Mouse (Mus musculus): Measurements from ENCODE around the gene Olfr518. TPM values are rescaled to one million over a fixed set of nuclear protein-coding genes. Genes with fewer than 3 reads are reported as not detected.
A peak's percentile ranks its signal among the peaks of the same experiment; 100 is the strongest.

The Olfr518 gene
- not detected in 2 replicates for polyA plus RNA-seq (2015; fragmentation: Nextera tagmentation; extraction: Ambion mirVana)

DNA sequence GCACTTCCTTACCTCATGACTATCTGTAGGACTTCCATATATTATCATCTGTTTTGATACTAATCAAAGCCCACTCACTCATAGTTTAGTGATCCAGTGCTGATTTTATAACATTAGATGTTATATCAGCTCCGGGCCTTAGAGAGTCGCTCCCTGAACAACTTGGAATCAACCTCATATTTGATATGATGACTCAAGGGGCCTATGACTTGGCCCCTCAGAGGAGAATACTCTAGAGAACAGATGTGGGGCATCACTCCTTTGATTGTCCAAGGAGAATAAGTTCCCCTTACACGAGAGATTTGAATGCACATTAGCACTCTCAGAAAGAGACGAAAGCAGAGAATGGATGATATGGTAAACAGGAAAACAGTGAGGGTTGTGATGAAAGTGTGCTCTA, at the start of gene Olfr518:
Gene Olfr518 (minus strand): TSS at position 101 of the 400 bp plus-strand sequence.
- no peak within 1 kb of the TSS for H3K27ac ChIP-seq
- 69% methylated on average over 4 of the region's 4 CpGs for WGBS
- no peak for ATAC-seq (ENCODE audit: borderline replicate concordance, extremely low read depth, low FRiP score, low TSS enrichment)
- no peaks in the 10 kb centered on the region for H3K9me3 ChIP-seq
- no peaks in the 10 kb centered on the region for H3K4me1 ChIP-seq
- no peak within 1 kb of the TSS for H3K9ac ChIP-seq
- H3K36me3 ChIP-seq, result no peaks in the 10 kb centered on the region
- H3K4me2 ChIP-seq, result no peak within 1 kb of the TSS
- no peak within 1 kb of the TSS for H3K4me3 ChIP-seq
- H3K27me3 ChIP-seq, result no peaks in the 10 kb centered on the region

DNA sequence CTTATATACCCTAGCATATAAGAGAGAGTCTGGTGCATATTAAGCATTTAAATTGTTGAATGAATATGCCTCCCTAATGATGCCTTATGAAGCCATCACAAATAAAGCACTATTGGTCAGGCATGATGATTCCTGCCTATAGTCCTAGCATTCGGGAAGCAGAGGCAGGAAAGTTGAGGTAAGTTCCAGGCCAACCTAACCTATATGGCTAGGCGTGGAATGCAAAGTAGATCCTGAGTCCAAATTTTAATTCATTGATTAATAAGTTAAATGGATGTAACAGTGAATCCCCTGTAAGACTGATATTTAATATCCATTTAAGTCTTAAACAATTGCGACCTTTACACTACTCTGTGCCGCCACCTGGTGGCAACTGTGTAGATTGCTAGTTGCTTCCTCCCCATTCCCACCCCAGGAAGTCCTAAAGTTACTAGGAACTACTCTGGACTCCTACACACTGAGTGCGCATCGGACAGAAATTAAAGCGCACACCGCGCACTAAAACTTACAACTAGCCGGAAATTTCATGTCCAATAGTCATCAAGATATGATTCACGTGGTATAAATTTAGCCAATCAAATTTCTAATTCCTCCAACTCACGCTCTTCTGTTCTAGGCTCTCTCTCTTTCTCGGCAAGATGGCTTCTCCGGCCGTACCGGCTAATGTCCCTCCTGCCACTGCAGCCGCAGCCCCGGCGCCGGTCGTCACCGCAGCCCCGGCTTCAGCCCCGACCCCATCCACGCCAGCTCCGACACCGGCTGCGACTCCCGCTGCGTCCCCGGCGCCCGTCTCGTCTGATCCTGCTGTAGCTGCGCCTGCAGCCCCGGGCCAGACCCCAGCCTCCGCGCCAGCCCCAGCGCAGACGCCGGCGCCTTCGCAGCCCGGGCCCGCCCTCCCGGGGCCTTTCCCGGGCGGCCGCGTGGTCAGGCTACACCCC, 49.3 kb upstream of the Olfr518 start, which contains the start of gene Eif3f:
Gene Eif3f (plus strand): TSS at position 624 of the 938 bp plus-strand sequence.
- peak within 1 kb of the TSS; percentile 95 for H3K9ac ChIP-seq
- peak within 1 kb of the TSS; percentile 63 for H3K27ac ChIP-seq
- peaks cover 10% of the 10 kb centered on the region for H3K4me1 ChIP-seq
- H3K27me3 ChIP-seq, result no peaks in the 10 kb centered on the region
- H3K36me3 ChIP-seq, result peaks cover 18% of the 10 kb centered on the region
- peak within 1 kb of the TSS; percentile 89 for H3K4me3 ChIP-seq
- H3K9me3 ChIP-seq, result no peaks in the 10 kb centered on the region
- WGBS, result 2% methylated on average over 46 of the region's 50 CpGs
- ATAC-seq (ENCODE audit: borderline replicate concordance, extremely low read depth, low FRiP score, low TSS enrichment), result peak; percentile 95
- peak within 1 kb of the TSS; percentile 81 for H3K4me2 ChIP-seq

DNA sequence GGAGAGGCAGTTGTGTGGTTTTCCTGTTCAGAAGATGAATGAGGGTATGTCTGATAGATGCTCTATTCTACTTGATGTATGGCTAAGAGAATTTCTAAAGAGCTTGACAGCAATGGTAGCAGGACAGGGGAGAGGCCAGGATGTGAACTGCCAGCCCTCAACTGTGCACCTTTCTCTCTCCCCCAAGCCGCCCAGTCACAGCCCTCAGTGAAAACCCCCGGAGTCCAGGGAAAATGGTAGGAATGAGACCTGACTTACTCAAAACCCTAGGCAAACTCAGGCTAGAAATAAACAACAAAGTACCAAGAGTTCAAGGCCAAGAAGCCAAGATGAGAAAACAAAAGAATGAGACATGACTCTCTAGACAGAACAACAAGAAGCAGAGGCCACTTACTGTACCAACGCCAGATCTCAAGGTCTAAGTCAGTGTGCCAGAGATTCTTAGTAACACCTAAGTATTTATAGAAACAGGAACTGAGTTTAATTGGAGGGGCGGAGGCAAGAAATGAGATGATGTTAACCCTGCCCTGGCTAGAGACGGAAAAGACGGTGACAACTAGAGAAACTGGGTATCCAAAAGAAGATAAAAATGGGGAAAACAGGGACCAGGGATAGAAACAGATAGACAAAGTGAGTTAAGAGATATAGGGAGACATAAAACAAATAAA, 45.1 kb upstream of the Olfr518 start, which contains the start of gene Nlrp10:
Gene Nlrp10 (minus strand): TSS at position 453 of the 668 bp plus-strand sequence.
- Histone ChIP-seq H3K27ac (no peak within 1 kb of the TSS), H3K9ac (no peak within 1 kb of the TSS), H3K4me2 (no peak within 1 kb of the TSS), H3K27me3 (no peaks in the 10 kb centered on the region), H3K9me3 (no peaks in the 10 kb centered on the region), H3K4me1 (0 out of 2 replicates have a peak, but pooled peaks cover under 1% of the 10 kb centered on the region), H3K36me3 (no peaks in the 10 kb centered on the region), H3K4me3 (no peak within 1 kb of the TSS)
- no peak for ATAC-seq (ENCODE audit: borderline replicate concordance, extremely low read depth, low FRiP score, low TSS enrichment)
- WGBS, result 42% methylated on average over 6 of the region's 6 CpGs

DNA sequence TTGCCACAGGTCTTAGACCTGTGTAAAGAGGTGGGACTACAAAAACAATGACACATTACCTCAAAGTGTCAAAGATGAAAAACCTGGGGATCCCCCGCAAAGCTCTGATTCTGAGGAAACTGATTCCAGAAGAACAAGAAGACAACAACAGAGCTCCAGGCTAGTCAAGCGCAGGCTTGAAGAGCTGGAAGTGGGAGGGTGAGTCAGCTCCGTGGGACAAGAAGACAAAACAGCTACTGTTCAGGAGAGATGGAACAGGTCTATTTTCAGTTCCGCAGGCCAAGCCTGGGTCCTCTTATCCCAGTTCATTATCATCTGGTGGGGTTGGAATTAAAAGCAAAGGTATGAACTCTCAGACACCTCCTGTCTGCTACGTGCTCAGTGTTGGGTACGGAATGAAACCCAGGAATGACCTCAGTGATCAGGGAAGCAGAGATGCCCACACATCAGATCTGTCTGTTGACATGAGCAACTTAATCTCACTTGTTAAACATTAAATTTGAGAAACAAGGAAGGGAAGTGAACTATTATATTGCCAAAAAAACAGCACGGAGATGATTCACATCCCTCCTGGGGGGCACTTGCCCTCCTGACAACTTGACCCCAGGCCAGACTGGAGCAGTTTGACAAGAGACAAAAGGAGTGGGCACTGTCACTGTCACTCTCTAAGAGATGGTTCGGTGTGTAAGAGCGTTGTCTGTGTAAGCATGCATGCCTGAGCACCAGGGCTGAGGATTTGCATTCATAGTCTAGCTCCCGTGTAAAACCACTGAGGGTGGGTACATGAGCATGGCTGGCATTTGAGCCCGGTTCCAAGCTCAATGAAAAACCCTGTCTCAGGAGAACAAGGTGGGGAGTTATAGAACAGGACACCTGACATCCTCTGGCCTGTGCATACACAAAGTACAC, 43.7 kb upstream of the Olfr518 start:
- WGBS, result 71% methylated on average over 11 of the region's 11 CpGs
- Histone ChIP-seq H3K27ac (no peak overlapping the region), H3K4me3 (no peak overlapping the region), H3K4me1 (no peaks in the 10 kb centered on the region), H3K9ac (no peak overlapping the region), H3K27me3 (no peaks in the 10 kb centered on the region), H3K36me3 (no peaks in the 10 kb centered on the region), H3K4me2 (no peak overlapping the region), H3K9me3 (no peaks in the 10 kb centered on the region)
- ATAC-seq (ENCODE audit: borderline replicate concordance, extremely low read depth, low FRiP score, low TSS enrichment), result no peak

GRCm38 (mm10) chr7:108927043-108927442, 42.2 kb upstream of the Olfr518 start:
- no peaks in the 10 kb centered on the region for H3K4me1 ChIP-seq
- H3K36me3 ChIP-seq, result no peaks in the 10 kb centered on the region
- no peak overlapping the region for H3K4me2 ChIP-seq
- no peak overlapping the region for H3K4me3 ChIP-seq
- 63% methylated on average over 4 of the region's 4 CpGs for WGBS
- no peaks in the 10 kb centered on the region for H3K27me3 ChIP-seq
- H3K27ac ChIP-seq, result no peak overlapping the region
- H3K9me3 ChIP-seq, result no peaks in the 10 kb centered on the region
- ATAC-seq (ENCODE audit: borderline replicate concordance, extremely low read depth, low FRiP score, low TSS enrichment), result no peak
- no peak overlapping the region for H3K9ac ChIP-seq

DNA sequence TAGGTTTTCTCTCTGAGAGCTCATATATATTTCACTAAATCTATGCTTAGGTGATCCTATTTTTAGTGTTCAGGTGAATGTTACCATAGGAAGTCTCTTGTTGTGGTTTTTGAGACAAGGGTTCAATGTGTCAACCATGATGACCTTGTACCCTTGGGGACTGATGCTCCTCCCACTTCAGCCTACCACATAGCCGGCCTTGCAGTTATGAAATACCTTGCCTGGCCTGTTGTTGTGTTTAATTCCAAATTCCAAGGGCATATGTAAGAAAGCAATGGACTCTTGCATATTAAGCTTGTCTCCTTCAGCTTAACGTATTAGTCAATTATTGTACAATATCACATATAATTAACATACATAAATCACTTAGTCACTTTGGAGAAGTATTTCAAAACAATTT, 19.2 kb upstream of the Olfr518 start:
- H3K4me3 ChIP-seq, result no peak overlapping the region
- ATAC-seq (ENCODE audit: borderline replicate concordance, extremely low read depth, low FRiP score, low TSS enrichment), result no peak
- H3K4me2 ChIP-seq, result no peak overlapping the region
- H3K27me3 ChIP-seq, result no peaks in the 10 kb centered on the region
- H3K9ac ChIP-seq, result no peak overlapping the region
- no peaks in the 10 kb centered on the region for H3K36me3 ChIP-seq
- H3K27ac ChIP-seq, result no peak overlapping the region
- 64% methylated on average over 2 of the region's 2 CpGs for WGBS
- no peaks in the 10 kb centered on the region for H3K9me3 ChIP-seq
- no peaks in the 10 kb centered on the region for H3K4me1 ChIP-seq

DNA sequence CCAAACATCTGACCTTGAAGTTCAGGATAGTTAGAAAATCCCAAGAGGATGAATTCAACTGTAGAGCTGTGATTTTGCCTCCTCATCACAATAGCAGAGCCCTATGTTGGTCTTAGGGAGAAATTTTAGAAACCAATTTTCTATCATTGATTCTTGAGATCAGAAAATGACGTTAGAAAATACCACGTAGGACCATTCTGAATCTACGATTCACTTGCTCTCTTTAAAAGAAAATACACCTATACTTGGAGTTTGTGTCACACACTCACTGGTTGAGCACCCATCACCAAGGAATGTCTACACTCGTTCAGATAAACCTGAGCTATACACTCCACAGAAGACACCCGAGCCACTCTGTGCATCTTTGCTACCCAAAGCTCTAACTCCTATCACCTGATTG, 9.5 kb upstream of the Olfr518 start, which contains the start of gene Olfr519:
Gene Olfr519 (minus strand): TSS at position 101 of the 400 bp plus-strand sequence.
- Histone ChIP-seq H3K9me3 (no peaks in the 10 kb centered on the region), H3K27me3 (no peaks in the 10 kb centered on the region), H3K36me3 (no peaks in the 10 kb centered on the region), H3K9ac (no peak within 1 kb of the TSS), H3K4me1 (no peaks in the 10 kb centered on the region), H3K4me3 (no peak within 1 kb of the TSS), H3K4me2 (no peak within 1 kb of the TSS), H3K27ac (no peak within 1 kb of the TSS)
- WGBS, result 82% methylated on average over 5 of the region's 5 CpGs
- no peak for ATAC-seq (ENCODE audit: borderline replicate concordance, extremely low read depth, low FRiP score, low TSS enrichment)

DNA sequence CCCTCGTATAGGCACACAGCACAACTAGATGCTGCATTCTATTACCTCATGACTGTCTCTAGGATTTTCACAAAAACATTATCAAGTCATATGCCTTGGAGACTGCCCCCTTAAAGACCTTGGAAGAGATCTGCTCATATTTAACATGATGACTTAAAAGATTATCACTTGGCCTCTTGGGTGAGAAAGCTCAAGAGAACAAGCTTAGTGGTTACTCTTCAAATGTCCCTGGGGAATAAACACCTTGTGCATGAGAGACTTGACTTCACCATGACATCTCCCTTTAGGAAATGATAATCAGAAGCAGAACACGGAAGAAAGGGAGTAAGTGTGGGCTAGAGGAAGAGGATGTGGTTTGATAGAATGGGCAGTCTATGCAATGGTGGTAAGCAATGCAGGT, 12.5 kb downstream of the Olfr518 start, which contains the start of gene Olfr517:
Gene Olfr517 (minus strand): TSS at position 101 of the 400 bp plus-strand sequence.
- WGBS, result 60% methylated on average over 2 of the region's 2 CpGs
- no peak within 1 kb of the TSS for H3K27ac ChIP-seq
- ATAC-seq (ENCODE audit: borderline replicate concordance, extremely low read depth, low FRiP score, low TSS enrichment), result no peak
- H3K36me3 ChIP-seq, result no peaks in the 10 kb centered on the region
- H3K4me2 ChIP-seq, result no peak within 1 kb of the TSS
- H3K9ac ChIP-seq, result no peak within 1 kb of the TSS
- no peaks in the 10 kb centered on the region for H3K4me1 ChIP-seq
- H3K9me3 ChIP-seq, result no peaks in the 10 kb centered on the region
- no peak within 1 kb of the TSS for H3K4me3 ChIP-seq
- H3K27me3 ChIP-seq, result no peaks in the 10 kb centered on the region

- 82% methylated on average over 2 of the region's 2 CpGs for WGBS
- H3K4me1 ChIP-seq, result no peaks in the 10 kb centered on the region
- H3K27ac ChIP-seq, result no peak within 1 kb of the TSS
- no peak within 1 kb of the TSS for H3K9ac ChIP-seq
- no peak within 1 kb of the TSS for H3K4me2 ChIP-seq
- no peak for ATAC-seq (ENCODE audit: borderline replicate concordance, extremely low read depth, low FRiP score, low TSS enrichment)
- no peaks in the 10 kb centered on the region for H3K9me3 ChIP-seq
- H3K36me3 ChIP-seq, result no peaks in the 10 kb centered on the region
- H3K27me3 ChIP-seq, result no peaks in the 10 kb centered on the region
- no peak within 1 kb of the TSS for H3K4me3 ChIP-seq
Observed at GRCm38 (mm10) chr7:108850429-108850828, 34.4 kb downstream of the Olfr518 start, which contains the start of gene Olfr516. Gene Olfr516 (minus strand): TSS chr7:108850529.
